Mouse (Mus musculus) frontal cortex, postnatal 10 days (tissue): Measurements from ENCODE around the gene Sft2d2.

Experiments used
- DNase-seq, 2 experiments: peaks; one replicate each; pipeline ENCODE4 v3.0.0; 2022; ENCODE audit warnings: low spot score in 2 of 2, mixed read lengths in 1 of 2

The Sft2d2 gene

DNA sequence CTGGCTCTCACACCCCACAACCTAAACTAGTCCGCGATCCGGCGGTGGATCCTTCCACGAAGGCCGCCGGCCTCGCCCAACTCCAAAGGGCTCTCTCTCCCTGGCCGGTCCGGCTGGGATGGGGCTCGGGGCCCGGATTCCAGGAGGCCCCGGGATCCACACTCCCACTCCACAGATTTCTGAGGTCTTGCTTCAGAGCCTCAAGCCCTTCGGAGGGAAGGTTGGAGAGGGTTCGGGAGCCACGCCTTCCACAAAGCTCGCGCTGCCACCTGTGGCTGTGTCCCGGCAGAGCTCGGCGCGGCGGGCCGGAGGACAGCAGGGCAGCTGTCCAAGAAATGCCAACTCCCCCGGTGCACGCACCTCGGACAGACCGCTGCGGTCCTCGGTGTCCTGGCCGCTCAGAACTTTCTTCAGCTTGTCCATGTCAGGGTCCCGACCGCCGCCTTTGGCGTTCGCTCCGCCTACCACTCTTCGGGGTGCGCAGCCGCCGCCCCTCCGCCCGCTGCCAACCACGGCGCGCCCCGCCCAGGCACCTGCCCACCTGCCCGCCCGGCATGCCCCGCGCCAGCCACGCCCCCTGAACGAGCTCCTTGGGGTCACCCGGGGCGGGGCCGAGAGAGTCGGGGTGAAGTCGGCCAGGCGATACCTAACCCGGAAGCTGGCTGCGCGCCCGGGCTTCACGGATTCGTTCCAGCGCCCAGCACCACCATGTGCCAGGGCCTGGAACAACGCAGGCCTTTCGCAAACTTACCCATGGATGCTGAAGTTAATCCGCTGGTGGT, at the start of gene Sft2d2:
Gene Sft2d2 (minus strand): TSS at position 559 of the 782 bp plus-strand sequence.
- DNase-seq: peak; percentile 53 to 66

DNA sequence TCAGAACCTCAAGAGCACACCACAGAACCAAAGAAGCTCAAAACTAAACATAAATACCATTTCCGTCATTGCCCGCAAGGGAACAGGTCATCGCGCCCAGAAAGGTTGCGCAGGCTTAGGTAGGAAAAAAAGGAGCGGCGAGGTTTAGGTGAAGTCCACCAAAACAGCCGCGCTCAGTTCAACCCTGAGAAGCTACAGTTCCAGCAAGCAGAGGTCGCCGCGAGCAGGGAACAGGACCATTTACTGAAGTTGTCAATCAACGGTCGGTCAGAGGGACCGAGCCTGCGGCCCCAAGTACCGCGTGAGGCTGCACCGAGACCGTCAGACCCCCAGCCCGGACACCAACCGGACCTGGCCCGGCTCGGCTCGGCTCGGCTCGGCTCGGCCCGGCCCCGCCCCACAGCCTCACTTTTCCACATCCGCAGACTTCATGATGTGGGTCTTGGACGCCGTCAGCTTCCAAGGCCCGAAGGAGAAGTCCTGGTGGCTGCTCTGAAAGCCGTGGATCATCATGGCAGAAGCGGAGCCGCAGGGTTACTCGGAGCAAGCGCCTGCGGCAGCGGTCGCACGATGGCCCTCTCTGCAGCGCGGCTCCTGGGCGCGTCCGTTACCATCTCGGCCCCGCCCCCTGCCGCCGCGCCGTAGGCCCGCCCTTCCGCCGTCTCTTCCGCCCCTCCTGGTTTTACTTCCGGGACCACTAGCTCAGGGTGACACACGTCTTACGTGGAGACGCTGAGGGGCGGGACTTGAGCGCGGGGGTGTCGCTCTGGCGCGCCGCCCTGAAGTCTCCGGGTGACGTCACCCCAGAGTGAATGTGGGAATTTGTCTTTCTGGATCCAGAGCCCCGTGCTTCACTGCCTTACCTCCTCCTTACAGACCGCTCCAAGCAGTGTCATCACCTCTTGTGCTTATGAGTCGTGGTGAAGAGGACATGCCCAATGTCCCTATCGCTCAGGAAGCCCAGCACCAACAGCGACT, 42.4 kb upstream of the Sft2d2 start, which contains the start of gene Tiprl:
Gene Tiprl (minus strand): TSS at position 676 of the 978 bp plus-strand sequence.
- peak; percentile 95 to 96 for DNase-seq

DNA sequence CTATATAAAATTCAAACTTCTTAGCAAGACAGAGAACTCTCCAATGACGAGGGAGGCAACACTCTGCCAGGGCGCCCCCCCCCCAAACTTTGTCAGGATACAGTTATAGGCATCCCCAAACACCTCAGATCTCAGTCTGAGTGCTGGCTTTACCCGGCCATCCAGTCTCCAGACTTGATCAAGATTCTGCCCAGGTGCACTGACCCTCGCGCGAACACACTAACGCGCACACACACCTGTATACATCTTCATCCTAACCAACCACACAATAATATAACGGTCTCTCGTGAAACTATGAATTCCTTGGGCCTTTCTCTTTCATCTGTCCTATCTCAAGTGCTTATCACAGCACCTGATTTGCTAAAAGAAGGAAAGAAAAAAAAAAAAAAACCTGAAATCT, 41.6 kb upstream of the Sft2d2 start:
- no peak for DNase-seq

DNA sequence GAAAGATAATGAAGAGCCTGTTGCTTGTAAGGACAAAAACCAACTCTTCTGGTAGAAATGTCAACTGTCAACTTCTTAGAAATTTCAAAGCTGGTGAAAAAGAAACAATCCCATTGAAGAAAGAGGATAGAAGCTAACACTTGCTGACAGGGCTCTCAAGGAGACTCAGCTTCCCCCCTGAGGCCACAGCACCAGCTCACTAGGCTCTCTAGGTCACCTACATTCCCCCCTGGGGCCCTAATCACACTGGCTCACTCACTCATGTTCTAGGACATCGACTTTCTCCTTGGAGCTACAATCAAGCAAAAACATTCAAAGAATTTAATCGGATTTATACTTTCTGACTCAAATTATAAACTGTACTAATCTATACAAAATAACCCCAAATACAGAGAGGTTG, 39.6 kb upstream of the Sft2d2 start:
- no peak for DNase-seq

DNA sequence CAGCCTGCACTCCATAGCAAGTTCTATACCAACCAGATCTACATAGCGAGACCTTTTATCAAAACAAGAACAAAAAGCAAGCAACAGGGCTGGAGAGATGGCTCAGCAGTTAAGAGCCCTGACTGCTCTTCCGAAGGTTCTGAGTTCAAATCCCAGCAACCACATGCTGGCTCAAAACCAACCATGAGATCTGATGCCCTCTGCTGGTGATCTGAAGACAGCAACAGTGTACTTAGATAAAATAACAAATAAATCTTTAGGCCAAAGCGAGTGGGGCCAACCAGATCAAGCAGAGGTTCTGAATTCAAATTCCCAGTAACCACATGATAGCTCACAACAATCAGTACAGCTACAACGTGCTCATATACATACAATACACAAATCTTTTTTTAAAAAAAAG, 36.5 kb upstream of the Sft2d2 start:
- no peak for DNase-seq

DNA sequence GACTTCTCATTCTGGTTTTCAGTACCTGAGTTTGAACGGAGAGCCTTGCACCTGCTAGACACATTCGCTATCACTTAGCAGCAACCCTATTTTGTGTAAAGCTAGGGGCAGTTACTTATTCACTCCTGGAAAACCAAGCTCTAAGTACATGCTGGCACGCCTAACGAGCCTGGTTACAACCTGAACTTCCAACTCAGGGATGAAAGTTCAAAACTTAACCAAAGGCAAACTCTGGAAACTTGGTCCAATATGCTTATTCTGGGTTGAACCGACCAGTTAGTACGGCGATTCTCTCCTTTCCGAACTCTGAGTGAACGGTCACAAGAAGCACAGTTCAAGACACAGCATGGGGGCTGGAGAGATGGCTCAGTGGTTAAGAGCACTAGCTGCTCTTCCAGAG, 35.3 kb upstream of the Sft2d2 start:
- DNase-seq: no peak

DNA sequence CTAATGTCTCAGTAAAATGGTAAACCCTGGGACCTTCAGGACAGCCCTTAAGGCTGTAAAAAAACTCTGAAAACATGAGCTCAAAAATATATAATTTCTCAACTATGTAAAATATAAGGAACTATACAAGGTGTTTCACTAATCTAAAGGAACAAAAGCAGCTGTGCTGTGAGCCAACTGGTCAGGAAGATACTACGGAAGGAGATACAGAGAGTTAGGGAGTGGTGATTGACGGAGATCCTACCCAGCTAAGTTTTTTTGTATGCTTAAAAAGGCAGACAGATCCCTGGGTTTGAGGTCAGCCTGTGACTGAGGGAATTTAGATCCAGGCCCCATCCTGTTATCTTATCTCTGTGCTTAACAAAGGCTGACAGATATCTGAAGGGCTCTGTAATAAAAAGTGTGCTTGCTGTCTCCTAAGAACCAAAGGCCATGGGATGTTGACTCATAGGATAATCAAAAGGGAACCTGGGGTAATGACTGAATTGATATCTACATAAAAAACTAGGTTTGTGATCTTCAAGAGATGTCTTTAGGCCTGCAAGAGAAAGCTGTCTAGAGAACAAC, 22.9 kb upstream of the Sft2d2 start:
- DNase-seq: no peak

DNA sequence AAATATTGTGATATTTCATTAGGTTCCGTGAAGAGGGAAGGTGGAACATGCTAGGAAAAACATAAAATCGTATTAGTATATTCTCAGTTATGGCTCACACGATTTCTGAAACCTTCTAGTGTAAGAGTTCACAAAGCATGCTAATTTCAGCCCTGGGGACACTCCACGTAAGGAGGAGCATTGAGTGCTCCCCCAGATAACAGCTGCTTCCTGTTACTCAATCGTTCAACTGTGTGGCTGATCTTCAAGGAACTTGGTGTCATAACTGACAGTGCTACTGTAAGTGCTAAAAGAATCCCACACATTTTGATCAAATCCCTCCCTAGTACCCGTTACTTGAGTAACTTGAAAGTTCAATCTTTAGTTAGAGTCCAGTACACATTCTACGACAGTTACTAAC, 21.6 kb upstream of the Sft2d2 start:
- DNase-seq: no peak

DNA sequence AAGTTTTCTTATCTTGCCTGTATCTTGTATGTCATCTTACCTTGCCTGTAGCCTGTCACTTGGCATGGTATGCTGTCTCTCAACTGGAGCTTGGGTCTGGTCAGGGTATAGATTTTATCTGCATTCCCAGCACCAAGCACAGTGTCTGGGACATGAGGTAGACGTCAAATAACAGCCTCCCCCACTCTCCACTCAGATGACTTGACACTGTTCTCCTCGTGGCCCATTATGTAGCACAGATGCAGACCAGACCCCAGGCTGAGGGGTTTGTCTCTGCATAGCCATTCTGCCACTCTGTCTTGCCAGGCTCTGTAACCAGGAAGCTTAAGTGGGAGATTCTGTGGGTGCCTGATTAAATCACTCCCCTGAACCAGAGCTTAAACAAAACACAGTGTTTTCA, 11.4 kb upstream of the Sft2d2 start:
- no peak for DNase-seq

DNA sequence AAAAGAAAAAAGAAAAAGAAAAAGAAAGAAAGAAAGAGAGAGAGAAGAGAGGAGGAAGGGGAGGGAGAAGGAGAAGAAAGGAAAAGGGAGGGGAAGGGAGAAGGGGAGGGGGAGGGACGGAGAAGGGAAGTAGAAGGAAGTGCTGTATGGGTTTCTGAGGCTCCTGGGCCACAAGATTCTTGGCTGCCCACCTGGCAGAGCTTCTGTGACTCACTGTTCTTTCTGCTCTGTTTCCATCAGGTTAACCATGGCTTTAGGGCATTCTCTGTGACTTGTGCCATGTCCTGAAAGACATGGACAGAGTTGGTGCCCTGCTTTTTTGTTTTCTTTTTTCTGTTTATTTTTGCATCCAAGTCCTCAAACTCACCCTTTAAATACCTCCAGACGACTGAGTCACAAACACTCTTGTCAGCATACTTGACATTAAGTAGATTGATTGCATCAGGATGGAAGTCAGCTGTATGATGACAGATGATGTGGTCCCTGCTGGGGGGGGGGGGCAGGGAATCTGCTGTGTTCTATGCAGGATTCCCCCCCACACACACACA, 9.3 kb upstream of the Sft2d2 start:
- no peak for DNase-seq

DNA sequence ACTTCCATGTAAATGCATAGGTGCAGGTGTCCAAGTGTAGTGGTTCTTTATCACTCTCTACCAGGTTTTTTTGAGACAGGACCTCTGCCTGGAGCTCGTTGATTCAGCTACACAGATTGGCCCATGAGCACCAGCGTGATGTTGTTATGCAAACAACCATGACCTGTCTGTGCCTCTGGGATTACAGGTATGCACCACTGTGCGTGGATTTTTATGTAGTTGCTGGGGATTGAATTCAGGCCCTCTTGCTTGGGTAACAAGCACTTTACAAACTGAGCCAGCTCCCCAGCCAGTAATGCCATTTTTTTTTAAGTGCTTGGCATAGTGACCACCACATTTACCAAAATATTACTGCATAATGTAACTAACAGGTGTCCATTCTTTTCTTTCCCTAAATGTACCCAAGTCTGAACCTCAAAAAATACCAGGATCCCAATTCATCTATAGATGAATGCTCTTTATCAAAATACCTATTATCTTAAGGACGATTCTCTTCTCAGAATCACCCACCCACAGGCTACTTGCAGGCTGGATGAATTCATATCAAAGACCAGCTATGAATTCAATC, 7.3 kb upstream of the Sft2d2 start:
- DNase-seq: no peak

DNA sequence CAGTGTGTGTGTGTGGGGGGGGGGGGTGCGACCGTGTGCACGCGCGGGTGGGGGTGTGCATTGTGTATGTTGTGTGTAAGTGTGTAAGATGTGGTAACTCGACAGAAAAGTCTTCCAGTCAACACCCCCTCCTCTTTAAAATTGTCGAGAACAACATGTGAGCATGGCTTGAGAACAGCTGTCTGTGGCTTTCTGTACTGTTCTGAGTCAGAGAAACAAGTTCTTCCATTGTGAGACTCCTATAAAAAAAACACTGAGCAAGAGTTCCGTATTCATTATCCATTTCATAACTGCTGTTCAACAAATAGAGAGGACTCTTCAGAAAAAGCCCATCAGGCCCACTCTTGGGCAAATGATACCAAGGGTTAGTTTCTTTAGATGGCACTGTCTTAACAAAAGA, 6.5 kb upstream of the Sft2d2 start:
- no peak for DNase-seq

DNA sequence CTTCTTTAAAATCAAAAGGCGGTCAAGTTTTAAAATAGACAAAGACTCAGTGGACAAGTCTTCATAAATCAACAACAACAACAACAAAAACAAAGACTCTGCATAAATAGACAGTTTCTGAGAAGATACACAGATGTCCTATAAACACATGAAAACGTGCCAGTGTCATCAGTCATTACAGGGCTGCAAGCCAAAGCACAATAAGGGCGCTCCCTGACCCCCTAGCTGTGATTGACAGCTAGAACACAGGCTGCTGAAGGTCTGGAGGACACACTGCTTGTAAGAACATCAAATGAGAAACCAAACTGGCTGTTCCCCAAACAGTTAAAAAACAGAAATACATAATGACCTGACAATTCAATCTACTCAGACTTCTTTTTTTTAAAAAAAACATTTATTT, 5.4 kb upstream of the Sft2d2 start:
- no peak for DNase-seq

DNA sequence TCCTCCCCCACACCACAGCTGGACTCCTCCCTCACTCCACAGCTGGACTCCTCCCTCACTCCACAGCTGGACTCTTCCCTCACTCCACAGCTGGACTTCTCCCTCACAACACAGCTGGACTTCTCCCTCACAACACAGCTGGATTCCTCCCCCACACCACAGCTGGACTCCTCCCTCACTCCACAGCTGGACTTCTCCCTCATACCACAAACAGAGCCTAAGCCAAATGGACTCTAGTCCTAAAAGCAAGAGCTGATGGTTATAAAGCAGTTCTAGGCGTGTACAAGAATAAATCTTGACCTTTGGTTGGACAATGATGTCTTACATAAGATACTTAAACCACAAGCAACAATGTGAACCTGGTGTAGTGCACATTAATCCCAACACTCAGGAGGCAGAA, 4.7 kb upstream of the Sft2d2 start:
- DNase-seq: no peak

DNA sequence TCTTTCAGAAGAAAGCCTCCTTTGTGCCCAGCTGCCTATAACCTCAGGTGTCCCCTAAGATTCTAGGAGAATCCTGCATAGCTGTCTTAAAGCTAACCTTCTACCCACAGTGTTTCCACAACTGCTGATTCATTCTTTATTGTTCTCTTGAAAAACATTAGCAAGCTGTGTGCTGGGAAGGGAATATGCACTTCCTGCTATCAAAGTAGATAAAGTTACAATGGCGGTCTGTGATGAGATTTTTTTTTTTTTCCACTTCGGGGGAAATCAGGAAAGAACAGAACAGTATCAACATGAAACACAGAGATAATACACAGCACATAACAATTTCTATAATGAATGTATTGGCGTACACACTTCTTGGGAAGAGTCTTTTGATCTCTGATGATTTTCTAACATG, 3.6 kb upstream of the Sft2d2 start:
- no peak for DNase-seq

DNA sequence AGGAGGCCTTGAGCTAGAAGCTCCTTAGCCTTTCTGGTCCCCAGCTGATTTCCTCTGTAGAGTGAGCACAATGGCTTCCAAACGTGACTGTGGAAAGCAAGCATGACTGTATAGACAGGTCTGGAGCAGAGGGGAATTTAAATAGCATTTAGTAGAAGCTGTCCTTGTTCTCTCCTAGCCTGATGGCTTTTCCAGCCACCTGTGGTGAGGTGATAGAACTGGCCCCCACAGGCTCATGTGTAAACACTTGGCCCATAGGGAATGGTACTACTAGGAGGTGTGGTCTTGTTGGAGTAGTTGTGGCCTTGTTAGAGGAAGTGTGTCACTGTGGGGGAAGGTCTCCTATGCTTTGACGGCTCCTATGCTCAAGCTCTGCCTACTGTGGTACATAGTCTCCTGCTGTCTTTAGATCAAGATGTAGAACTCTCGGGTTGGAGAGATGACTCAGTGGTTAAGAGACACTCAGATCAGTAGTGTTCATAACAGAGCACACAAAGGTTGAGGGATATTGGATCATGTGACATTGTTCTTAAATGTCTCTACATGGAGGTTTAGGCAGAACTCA, 1.2 kb upstream of the Sft2d2 start:
- DNase-seq: no peak

DNA sequence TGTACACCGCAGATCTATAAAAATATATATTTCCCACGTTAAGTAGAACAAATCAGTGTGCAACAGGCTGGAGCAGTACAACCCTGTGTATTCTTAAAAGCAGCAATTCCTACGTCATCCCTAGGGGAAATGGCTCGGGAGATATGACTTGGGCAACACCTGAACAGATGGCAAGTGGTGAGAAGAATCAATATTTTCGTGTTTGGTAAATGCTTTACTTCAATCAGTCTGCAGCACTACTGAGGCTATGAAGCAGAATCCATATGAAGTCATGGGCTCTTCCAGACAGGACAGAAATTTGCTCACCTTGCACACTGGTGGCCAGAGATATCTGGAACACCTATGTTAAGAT, 400 bp upstream of the Sft2d2 start:
- DNase-seq: no peak

DNA sequence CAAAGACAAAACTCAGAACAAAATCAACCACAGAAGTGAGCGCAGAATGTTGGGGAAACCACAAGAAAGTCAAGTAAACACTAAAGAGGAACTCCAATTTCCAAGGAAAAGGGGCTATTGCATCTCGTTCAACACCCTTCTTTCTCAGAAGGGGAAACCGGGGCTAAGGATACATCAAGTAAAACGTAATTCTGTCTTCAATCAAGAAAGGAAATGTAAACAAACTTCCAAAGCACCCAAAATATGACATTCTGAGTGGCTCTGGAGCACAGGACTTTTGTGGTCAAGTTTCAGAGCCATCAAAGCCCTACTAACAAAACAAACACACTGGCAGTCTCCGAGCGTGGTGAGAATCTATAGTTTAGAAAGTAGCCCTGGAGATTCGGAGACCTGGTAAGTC, 812 bp downstream of the Sft2d2 start:
- DNase-seq: no peak

DNA sequence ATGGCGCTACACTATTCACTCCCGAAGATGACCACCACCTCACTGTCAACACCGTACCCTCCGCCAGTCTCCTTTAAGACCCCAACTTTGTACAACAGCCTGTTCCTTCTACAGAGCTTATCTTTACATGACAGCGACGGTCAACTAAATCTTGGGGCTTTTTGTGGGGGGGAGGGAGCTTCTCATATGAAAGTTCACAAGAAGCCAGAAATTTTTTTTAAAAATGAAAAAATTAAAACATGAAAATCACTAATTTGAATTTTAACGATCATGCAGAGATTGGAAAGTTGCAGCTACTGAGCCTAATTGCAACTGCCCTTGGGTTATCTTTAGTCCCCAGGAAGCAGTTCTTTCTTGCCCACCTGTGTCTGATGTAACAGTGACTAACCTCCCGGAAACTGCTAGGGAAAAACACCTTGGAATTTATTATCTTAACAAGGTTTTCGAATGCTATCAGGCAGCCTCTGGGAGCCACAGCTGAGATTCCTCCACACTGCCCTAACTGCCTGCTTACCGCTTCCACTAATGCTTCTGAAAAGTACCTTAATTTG, 1.4 kb downstream of the Sft2d2 start:
- no peak for DNase-seq

DNA sequence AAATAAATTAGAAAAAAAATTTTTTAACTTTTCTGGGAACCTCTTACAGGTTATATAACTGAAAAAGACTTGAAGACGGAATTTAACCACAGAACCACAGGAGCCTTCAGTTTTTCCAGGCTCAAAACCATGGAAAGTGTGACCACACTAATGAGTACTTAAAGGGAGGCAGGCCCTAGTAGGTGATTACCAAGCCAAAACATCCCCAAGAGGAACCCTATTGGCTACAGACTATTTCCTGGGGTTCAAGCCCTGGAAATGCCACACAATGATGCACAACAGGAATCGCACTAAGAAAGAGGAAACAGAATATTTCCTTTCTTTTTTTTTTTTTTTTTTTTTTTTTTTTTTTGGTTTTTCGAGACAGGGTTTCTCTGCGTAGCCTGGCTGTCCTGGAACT, 2.1 kb downstream of the Sft2d2 start:
- no peak for DNase-seq

DNA sequence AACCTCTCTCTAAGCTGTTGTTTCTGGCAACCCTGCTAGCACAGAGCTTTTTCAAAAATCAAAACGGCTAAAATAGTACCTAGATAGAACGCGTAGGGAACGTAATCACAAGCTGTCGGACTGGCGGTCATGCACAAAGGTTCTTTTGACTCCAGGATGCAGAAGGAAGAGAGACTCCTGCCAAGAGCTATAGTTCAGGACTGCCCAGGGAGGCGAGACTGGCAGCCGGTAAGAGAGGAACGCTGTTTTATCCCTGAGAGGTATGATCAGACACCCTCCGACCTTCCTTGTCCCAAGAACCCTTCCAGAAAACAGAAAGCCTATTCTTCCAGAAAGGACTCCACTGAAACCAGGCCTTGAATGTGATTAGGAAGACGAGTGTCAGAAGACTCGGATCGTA, 2.6 kb downstream of the Sft2d2 start:
- no peak for DNase-seq
